Mouse (Mus musculus) bone marrow, adult 2 months (tissue): ENCODE results near the gene Iqsec1.

Experiments used
- CTCF ChIP-seq: fragments of 200-500 bp; IDR thresholded peaks from 2 replicates; pipeline ENCODE4 v1.5.1; 2011; ENCODE audit warnings: low read length, control low read depth; ENCODE audit not compliant: control insufficient read depth, insufficient read depth
- POLR2A ChIP-seq: fragments of 200-500 bp; IDR thresholded peaks from 2 replicates; pipeline ENCODE4 v1.6.1; 2011; ENCODE audit warnings: low read depth, mild to moderate bottlenecking, control low read depth, low read length, borderline replicate concordance; ENCODE audit not compliant: control insufficient read depth

DNA sequence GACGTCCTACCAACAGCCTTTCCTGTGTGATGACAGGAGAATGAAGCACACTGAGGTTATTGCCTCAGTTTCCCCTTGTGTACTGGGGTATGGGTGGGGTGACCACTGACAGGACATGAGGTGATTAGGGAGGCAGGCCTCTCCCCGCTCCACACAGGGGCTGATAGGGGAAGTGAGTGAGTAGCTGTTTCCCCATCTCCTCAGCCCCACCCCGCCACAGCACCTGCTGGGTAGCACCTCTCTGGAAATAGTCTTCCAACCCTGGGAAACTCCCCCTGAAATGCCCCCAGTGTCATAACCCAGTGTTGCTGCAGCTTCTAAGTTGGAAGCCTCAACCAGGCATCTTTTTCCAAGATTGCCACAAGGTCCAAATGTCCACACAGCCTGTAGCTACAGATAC lies 236.9 kb downstream of the Iqsec1 start:
- TF ChIP-seq CTCF (no peak), POLR2A (no peak)
